Mouse (Mus musculus): ENCODE results near the gene Adamts17. TPM values are rescaled to one million over a fixed set of nuclear protein-coding genes. Genes with fewer than 3 reads are reported as not detected.

Adamts17 gene
- polyA plus RNA-seq (2012; rRNA removed), result 6.8 and 8.1 TPM in 2 replicates

DNA sequence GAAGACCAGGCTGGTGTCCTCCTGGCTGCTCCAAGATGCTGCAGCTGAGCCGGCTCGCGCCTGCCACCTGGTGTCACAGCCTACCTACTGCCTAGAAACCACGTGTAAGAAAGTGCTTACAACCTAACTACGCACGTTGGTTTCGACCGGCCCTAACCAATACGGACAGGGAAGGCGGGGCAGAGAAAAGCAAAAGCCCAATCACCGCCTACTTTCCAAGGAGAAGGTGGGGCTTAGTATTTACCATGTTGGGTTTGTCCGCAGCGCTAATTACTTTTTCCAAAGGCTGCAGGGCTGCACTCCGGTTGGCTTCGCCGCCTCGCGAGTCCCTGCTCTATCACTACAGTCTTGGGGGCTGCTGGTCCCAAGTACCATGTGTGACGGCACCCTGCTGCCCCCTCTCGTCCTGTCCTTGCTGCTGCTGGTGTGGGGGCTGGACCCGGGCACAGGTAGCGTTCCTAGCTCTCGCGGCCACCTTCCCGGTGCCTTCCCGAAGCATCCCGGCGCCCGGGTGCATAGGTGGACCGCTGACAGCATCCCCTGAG, at the start of gene Adamts17:
TSS of gene Adamts17 (plus strand) at position 273 of the 545 bp plus-strand sequence.
- TF ChIP-seq POLR2A (IDR thresholded peaks at IDR 0.05; ENCODE audit: control insufficient read depth, low read depth, low read length) (no peak), CTCF (IDR thresholded peaks at IDR 0.05; ENCODE audit: control insufficient read depth, insufficient read depth, insufficient replicate concordance, low read depth, low read length) (peak; percentile 89; the same call in 1 of the 2 replicates)
- H3K27me3 ChIP-seq (ENCODE audit: control insufficient read depth, insufficient read depth, low read length), result no peaks in the 10 kb centered on the region
- peak within 1 kb of the TSS; percentile 73 for H3K4me3 ChIP-seq (ENCODE audit: control insufficient read depth, low read depth, low read length)
- peaks cover 12% of the 10 kb centered on the region for H3K4me1 ChIP-seq (ENCODE audit: control insufficient read depth, insufficient read depth, low read length)
- no peaks in the 10 kb centered on the region for H3K36me3 ChIP-seq (ENCODE audit: control insufficient read depth, insufficient read depth, low read length)
- no peak within 1 kb of the TSS for H3K27ac ChIP-seq (ENCODE audit: control insufficient read depth, insufficient read depth, low read depth, low read length)

DNA sequence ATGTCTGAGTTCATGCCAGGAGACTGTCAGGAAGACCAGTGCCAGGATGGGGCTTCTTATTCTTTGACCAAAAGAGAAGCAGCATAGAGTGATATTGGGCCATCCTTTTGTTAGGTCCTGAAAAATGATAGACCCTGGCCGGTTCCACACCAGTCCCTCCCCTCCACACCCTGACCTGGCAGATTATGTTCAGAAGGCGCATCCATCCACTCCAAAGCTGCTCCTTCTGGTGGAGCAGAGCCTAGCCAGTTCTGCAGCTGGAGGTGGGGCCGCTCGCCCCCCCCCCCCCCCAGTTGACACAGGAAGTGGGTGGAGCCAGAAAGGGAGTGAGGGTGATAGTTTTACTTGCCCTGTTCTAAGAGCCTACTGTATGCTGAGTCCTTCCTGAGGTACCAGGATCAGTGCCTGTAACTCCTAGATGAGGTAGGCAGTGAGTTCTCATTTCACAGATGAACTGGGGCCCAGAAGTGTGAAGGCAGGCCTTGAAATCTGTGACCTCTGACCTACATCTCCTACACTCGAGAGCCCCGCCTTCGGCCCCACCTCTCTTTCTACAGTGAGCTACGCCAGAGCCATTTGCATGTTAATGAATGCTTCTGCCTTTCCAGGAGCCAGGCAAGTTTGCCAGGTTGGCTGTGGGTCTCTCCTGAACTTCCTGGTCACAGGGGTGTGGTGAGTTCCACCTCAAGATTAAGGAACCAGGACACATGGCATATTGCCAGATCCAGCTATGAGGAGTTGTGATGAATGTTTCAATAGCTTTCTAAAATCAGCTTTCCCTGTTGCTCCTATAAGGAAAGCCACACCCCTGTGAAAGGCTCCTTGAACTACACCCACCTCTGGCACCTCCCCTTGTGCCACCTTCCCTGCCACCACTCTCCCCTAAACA, 49.4 kb upstream of the Adamts17 start:
- Histone ChIP-seq H3K4me3 (ENCODE audit: control insufficient read depth, low read depth, low read length) (no peak overlapping the region), H3K4me1 (ENCODE audit: control insufficient read depth, insufficient read depth, low read length) (no peaks in the 10 kb centered on the region), H3K36me3 (ENCODE audit: control insufficient read depth, insufficient read depth, low read length) (peaks cover 1% of the 10 kb centered on the region), H3K27me3 (ENCODE audit: control insufficient read depth, insufficient read depth, low read length) (no peaks in the 10 kb centered on the region), H3K27ac (ENCODE audit: control insufficient read depth, insufficient read depth, low read depth, low read length) (no peak overlapping the region)
- TF ChIP-seq POLR2A (IDR thresholded peaks at IDR 0.05; ENCODE audit: control insufficient read depth, low read depth, low read length) (no peak), CTCF (IDR thresholded peaks at IDR 0.05; ENCODE audit: control insufficient read depth, insufficient read depth, insufficient replicate concordance, low read depth, low read length) (no peak)

DNA sequence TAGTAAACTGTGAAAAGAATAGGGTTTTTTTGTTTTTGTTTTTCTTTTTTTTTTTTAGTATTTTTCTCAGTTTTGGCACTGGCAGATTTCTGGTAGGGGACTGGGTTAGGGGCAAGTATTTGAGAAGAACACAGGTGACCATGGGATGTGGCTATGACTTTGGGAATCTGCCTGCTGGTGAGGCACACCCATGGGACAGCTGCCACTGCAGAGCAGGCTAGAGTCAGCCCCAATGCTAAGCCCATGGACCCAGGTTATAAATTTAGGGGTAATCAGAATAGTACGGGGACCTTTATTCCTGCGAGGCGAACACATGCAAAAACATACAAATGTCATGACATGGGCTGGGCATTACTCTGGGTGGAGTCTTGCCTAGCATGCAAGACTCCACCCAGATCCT, 48.5 kb upstream of the Adamts17 start:
- Histone ChIP-seq H3K27me3 (ENCODE audit: control insufficient read depth, insufficient read depth, low read length) (no peaks in the 10 kb centered on the region), H3K4me1 (ENCODE audit: control insufficient read depth, insufficient read depth, low read length) (no peaks in the 10 kb centered on the region), H3K36me3 (ENCODE audit: control insufficient read depth, insufficient read depth, low read length) (peaks cover 1% of the 10 kb centered on the region), H3K4me3 (ENCODE audit: control insufficient read depth, low read depth, low read length) (no peak overlapping the region), H3K27ac (ENCODE audit: control insufficient read depth, insufficient read depth, low read depth, low read length) (no peak overlapping the region)
- TF ChIP-seq POLR2A (IDR thresholded peaks at IDR 0.05; ENCODE audit: control insufficient read depth, low read depth, low read length) (no peak), CTCF (IDR thresholded peaks at IDR 0.05; ENCODE audit: control insufficient read depth, insufficient read depth, insufficient replicate concordance, low read depth, low read length) (no peak)

DNA sequence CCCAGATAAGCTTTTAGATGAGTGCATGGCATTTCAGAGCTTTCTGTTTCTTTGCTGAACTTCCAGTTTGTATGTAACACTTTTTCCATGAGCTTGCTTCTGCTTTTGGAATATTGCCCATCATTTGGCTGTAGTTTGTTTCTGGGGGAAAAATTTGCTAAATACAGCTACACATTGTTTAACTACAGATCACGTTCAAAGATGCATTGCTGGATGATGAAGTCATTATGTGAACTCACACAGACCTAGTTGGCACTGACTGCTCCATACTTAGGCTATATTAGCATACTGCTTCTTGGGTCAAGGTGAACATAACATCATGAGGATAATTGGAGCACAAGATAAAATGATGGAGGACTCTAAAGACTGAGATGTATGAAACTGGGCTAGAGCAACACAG, 42.6 kb upstream of the Adamts17 start:
- TF ChIP-seq POLR2A (IDR thresholded peaks at IDR 0.05; ENCODE audit: control insufficient read depth, low read depth, low read length) (no peak), CTCF (IDR thresholded peaks at IDR 0.05; ENCODE audit: control insufficient read depth, insufficient read depth, insufficient replicate concordance, low read depth, low read length) (no peak)
- Histone ChIP-seq H3K27ac (ENCODE audit: control insufficient read depth, insufficient read depth, low read depth, low read length) (no peak overlapping the region), H3K4me1 (ENCODE audit: control insufficient read depth, insufficient read depth, low read length) (no peaks in the 10 kb centered on the region), H3K36me3 (ENCODE audit: control insufficient read depth, insufficient read depth, low read length) (peaks cover 2% of the 10 kb centered on the region), H3K27me3 (ENCODE audit: control insufficient read depth, insufficient read depth, low read length) (no peaks in the 10 kb centered on the region), H3K4me3 (ENCODE audit: control insufficient read depth, low read depth, low read length) (no peak overlapping the region)

DNA sequence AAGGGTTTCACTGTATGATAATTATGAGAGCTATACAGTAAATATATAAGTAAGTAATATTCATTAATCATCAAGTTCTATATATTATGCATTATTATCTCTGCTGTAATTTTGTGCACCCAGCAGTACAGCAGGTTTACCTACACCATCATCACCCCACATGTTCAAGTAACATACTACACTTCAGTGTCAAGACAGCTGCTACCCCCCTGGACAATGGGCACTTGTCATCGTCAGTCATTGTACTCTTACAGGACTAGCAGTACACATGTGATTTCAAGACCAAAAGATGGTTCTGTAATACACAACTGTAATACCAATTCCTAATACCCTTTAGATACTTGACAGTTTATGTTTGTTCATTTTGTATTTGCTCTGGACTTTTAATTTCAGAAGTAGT, 42.2 kb upstream of the Adamts17 start:
- Histone ChIP-seq H3K27ac (ENCODE audit: control insufficient read depth, insufficient read depth, low read depth, low read length) (no peak overlapping the region), H3K36me3 (ENCODE audit: control insufficient read depth, insufficient read depth, low read length) (peaks cover 2% of the 10 kb centered on the region), H3K4me1 (ENCODE audit: control insufficient read depth, insufficient read depth, low read length) (no peaks in the 10 kb centered on the region), H3K4me3 (ENCODE audit: control insufficient read depth, low read depth, low read length) (no peak overlapping the region), H3K27me3 (ENCODE audit: control insufficient read depth, insufficient read depth, low read length) (no peaks in the 10 kb centered on the region)
- TF ChIP-seq CTCF (IDR thresholded peaks at IDR 0.05; ENCODE audit: control insufficient read depth, insufficient read depth, insufficient replicate concordance, low read depth, low read length) (no peak), POLR2A (IDR thresholded peaks at IDR 0.05; ENCODE audit: control insufficient read depth, low read depth, low read length) (no peak)

DNA sequence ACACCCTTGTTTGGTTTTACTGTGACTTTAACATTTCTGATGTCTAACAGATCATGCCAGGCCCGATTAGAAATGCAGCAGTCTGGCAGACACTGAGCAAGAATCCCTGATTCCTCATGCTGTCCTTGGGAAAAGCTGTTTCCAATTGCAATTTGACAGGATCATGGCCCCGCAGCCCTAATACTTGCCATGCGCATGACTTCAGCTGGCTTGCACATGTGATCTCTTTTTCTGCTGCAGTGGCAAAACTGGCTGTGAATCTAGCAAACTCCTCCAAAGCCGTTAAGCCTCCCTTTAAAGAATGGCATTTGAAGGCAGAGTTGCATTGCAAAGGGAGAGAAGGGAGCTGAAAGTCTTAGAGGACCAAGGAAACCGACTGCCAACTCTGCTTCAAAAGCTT, 40.7 kb upstream of the Adamts17 start:
- H3K27ac ChIP-seq (ENCODE audit: control insufficient read depth, insufficient read depth, low read depth, low read length), result no peak overlapping the region
- no peak overlapping the region for H3K4me3 ChIP-seq (ENCODE audit: control insufficient read depth, low read depth, low read length)
- no peaks in the 10 kb centered on the region for H3K4me1 ChIP-seq (ENCODE audit: control insufficient read depth, insufficient read depth, low read length)
- no peaks in the 10 kb centered on the region for H3K27me3 ChIP-seq (ENCODE audit: control insufficient read depth, insufficient read depth, low read length)
- TF ChIP-seq POLR2A (IDR thresholded peaks at IDR 0.05; ENCODE audit: control insufficient read depth, low read depth, low read length) (no peak), CTCF (IDR thresholded peaks at IDR 0.05; ENCODE audit: control insufficient read depth, insufficient read depth, insufficient replicate concordance, low read depth, low read length) (no peak)
- peaks cover 2% of the 10 kb centered on the region for H3K36me3 ChIP-seq (ENCODE audit: control insufficient read depth, insufficient read depth, low read length)

DNA sequence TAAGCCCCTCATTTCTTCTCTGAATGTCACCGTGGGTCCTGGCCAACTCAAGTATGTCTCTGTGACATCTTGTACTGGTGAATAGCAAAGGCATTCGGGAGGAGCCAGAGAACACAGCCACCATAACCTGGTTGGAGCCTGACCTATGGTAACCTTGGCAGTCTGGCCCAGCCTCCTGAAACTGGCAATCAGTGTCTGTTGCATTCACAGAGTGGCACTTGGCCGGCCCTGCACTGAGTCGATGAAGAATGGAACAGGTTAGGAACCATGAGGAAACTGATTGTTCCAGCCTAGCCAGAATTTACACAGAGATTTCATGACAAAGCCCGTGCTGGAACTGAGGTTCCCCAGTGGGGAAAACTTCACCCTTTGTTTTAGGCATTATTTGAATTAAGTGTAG, 38.8 kb upstream of the Adamts17 start:
- TF ChIP-seq POLR2A (IDR thresholded peaks at IDR 0.05; ENCODE audit: control insufficient read depth, low read depth, low read length), result no peak
- no peak for TF ChIP-seq CTCF (IDR thresholded peaks at IDR 0.05; ENCODE audit: control insufficient read depth, insufficient read depth, insufficient replicate concordance, low read depth, low read length)
- no peaks in the 10 kb centered on the region for H3K4me1 ChIP-seq (ENCODE audit: control insufficient read depth, insufficient read depth, low read length)
- peaks cover 3% of the 10 kb centered on the region for H3K36me3 ChIP-seq (ENCODE audit: control insufficient read depth, insufficient read depth, low read length)
- no peaks in the 10 kb centered on the region for H3K27me3 ChIP-seq (ENCODE audit: control insufficient read depth, insufficient read depth, low read length)
- H3K27ac ChIP-seq (ENCODE audit: control insufficient read depth, insufficient read depth, low read depth, low read length), result no peak overlapping the region
- H3K4me3 ChIP-seq (ENCODE audit: control insufficient read depth, low read depth, low read length), result no peak overlapping the region
